Mouse (Mus musculus): ENCODE measurements around the gene Dhcr24.

The Dhcr24 gene

DNA sequence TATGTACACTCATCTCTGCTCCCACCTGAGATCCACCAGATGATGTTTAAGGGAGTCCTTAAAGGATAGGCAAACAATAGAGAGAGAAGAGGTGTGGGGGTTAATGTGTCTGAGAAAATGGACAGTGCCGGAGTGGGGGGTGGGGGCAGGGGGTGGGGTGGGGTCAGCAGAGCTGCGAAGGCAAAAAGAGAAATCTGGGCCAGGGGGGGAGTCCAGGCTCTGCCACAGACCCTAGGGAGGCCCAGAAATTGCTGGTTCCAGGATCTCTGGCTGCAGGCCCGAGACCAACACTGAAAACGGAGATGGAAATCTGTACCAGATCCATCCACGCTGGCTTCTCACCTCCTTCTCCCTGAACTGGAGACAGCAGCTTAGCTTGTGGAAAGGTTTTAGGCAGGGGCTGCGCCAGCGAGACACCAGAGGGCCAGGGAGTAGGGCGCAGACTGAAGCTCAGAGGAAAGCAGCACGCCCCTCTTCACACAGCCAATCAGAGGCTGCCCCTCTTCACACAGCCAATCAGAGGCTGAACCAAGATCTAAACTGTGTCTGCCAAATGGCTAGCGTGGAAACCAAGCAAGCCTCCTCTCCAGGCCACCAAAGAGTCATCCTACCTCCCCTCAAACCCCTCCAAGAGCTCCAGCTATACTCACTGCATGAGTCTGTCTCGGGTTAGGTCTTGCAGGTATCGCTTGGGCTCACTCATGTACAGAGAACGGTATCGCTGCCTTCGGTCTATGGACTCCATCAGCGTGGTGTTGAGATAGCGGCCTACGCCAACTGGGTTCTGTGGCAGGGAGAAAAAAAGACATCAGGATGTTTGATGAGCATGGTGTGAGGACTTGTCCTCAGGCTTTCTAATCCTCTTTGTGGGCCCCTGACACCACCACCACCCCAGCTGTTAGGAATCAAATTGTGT, 46.1 kb downstream of the Dhcr24 start:
- peak in 1 of 2 experiments; percentile 30 for DNase-seq

DNA sequence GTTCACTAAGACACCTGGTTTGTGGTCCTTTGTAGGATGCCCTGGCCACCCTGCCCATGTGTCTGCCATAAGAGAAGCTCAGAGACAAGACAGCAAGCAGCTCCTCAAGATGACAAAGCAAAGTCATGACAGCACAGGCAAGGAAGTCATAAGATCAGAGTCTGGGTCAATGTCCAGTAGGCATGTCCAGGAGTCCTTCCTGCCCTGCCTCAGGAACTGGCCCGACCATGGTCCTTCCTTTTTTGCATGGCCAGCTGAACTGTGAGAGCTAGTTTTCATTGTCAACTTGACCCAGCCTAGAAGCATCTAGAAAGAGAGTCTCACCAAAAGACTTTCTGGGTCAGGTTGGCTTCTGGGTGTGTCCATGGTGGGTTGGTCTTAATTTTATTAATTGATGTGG, 47.1 kb downstream of the Dhcr24 start:
- peak in 1 of 2 experiments; percentile 56 for DNase-seq

DNA sequence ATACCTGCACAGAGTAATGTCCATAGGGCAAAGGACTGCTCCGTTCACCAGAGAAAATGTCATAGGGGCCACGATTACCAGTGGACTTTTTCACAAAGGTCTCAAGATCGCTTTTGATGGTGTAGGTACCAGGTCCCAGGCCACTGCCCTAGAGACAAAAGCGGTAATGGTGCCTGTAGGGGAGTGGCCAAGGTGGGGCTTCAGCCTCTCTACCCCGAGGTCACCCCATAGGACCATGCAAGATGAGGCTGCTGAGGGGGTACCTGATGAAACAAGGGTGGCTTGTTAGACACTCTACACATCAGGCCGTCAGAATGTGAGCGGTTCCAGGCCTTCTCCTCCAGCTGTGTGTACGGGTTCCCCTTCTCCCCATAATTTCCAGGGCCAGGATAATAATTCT, 52.3 kb downstream of the Dhcr24 start:
- no peak for DNase-seq

DNA sequence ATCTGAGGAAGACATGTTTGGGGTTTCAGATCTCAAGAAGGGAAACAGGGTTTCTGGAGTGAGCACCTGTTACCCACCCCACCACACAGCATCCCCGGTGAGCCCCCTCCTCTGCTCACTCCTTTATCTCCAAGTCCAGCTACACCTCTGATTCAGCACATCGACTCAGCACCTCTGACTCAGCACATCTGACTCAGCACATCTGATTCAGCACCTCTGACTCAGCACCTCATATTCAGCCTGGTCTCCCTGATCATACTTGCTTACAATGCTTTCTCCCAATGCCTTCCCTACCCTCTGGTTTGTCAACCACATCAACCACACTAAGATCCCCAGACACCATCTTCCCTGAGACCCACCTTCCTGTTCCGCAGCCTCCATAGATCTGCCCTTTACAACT, 52.7 kb downstream of the Dhcr24 start:
- DNase-seq = peak in 1 of 2 experiments; percentile 38

DNA sequence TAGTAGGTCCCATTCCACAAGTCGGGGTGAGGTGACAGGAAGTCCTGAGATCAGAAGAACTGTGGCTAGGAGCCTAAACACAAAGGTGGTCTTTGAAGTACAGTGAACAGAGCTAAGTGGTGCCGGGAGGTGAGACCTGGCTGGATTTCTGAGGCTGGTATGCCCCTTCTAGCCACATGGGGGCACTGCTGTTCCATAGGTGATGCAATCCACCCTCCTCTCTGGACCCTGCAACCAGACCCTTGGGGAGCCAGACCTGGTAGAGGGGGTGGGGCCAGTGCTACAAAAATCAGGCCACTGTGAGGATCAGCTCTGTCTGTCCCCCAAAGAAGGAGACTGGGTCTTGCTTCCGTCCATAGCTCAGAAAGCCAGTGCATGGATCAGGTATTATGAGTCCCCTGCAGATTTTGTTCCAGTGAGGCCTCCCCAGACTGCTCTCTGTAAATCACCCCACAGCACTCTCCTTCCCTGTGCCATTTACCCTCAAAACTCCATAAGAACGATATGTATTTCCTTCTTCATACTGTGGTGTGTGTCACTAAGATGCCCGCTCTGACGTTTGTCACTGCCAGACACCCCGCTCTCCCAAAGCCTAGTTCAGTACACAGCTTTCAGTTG, 53.5 kb downstream of the Dhcr24 start:
- DNase-seq = peak; percentile 73

DNA sequence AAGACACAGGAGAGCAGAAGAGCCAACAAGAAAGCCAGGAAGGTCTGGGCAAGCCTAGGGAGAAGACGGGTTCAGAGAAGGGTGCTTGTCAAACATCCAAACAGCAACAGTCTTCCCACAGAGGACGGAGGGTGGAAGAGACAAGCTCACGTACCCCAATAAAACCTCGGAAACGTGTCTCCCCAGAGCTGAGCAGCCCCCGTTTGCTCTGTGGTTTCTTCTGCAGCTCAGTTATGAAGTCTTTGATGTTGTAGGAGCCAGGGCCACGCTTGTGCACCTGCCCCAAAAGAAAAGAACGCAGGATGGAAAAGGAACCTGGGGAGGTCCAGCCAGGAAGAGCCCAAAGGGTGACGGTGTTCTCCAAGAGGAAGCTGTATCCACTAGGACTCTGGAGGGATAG, 54.0 kb downstream of the Dhcr24 start:
- DNase-seq = no peak

DNA sequence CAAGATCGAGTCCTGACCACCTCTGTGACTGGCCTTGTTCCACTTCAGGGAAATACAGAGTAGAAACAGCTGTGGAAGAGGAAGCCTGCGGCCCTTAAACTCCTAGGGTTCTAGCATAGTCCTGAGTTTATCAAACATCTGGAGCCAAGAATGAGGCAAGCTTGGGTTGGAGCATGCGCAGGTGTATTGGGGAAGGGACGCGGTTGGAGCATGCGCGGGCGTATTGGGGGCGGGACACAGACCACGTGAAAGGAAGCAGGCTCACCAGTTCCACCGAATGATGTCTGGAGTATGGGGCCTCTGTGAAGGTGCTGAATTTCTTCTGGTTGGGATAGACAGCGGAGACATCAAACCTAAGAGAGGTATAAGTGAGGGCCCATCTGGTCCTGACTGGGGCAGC, 54.8 kb downstream of the Dhcr24 start:
- no peak for DNase-seq

DNA sequence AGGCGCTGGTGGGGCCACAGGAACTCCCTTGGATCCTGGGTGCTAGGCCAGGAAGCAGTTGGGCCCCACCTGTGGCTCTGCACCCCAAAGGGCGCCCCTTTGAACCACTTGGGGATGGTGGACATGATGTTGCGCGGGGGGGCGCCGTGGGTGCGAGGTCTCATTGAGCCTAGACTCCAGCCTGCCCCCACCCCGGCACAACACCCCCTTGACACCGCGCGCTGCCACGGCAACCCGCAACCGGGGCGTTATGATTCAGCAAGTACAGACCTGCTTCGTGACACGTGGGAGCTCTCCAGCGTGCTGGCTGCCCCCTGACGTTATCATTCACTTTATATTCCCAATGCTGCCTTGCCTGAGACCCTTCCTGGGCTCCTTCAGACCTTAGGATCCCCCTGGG, 56.2 kb downstream of the Dhcr24 start, which contains the start of gene Lexm:
Lexm (minus strand) TSS at position 186 of the 400 bp plus-strand sequence.
- no peak for DNase-seq

DNA sequence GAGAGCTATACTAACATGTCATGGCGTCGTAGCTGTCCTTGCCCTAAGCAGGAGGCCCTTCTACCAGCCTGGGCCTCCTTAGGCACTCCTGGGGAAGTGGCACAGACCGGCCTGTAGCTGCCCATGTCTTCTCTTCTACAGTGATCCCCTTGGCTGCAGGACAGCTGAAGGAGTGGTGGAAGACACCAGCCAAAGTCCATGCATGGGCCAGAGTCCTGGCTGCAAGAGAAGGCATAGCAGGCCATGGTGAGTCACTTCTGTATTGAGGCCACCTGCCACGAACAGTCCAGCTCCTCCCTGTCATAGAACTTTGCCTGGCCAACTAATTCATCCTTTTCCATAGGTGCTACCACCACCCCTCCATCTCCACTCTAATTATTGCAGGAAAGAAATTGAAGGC, 58.1 kb downstream of the Dhcr24 start:
- no peak for DNase-seq

DNA sequence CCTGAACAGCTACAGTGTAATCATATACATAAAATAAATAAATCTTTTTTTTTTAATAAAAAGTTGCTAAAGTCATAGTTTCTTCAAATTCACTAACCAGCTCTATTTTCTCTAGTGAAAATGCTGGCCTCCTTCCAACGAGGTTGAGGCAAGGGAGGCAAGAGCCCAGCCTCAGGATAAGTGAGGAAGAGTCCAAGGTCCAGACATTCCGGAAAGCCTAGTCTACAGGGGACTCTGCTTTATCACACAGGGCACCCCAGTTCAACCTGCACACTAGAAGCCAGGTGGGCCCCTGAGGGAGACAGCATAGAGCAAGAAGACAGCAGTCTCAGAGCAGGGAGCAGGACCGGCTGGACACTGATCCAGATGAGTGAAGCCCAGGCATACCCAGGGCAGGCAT, 60.6 kb downstream of the Dhcr24 start:
- DNase-seq = peak; percentile 71 to 74

DNA sequence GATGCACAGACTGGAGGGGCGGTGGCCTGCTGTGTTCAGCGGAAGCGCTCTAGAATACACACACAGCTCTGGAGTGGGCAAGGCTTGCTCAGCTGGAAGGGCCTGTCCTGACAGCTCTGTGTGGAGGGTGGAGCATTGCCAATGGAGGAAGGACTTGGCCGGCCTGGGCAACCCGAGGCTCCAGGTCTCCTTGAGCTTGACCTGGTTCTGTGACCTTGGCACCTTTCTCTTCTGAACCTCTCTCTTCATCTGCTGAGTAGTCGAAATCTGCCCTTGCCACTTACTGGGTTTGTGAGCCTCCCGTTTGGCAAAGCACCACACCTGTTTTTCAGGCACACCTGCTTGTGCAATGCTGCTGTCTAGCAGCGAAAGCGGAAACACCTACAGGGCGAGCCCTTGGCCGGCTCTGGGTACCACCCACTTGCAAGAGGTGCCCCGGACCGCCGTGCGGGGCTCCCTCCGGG, 61.2 kb downstream of the Dhcr24 start, which contains the start of gene Ttc22:
Ttc22 (plus strand) TSS at position 403 of the 464 bp plus-strand sequence.
- DNase-seq = peak; percentile 83 to 90

DNA sequence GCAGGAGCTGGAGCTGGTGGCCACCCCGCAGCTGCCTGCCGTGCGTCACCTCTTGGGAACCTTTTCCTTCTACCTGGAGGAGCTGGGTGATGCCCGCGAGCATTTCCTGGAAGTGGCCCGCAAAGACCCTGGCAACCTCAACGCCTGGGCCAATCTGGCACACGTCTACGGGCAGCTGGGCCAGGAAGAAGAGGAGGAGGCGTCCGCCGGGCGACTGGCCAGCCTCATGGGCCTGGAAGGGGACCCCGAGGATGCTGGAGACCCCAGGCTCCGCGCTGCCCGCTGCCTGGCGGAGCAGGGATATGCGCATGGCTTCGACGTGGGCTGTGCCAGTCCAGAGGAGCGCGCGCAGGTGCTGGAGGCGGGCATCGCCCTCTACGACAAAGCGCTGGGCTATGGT, 61.9 kb downstream of the Dhcr24 start:
- DNase-seq = no peak

DNA sequence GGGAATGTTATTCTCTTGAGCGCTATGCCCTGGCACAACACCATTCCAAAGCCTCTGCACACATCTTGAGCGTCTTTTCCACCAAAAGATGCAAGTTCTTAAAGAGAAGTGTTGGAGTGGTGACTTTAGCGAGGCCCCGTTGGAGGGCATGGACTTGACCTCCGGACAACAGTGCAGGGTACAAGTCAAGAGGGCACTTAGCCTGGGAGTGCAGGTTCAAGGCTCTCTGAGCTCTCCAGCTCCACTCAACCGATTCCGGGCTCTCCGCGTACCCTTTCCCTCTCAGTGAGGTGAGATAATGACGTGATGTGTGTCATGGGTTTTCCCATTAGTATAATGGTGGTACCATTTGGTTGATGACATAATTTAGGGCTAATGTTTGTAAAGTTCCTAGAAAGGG, 63.4 kb downstream of the Dhcr24 start:
- DNase-seq = no peak

DNA sequence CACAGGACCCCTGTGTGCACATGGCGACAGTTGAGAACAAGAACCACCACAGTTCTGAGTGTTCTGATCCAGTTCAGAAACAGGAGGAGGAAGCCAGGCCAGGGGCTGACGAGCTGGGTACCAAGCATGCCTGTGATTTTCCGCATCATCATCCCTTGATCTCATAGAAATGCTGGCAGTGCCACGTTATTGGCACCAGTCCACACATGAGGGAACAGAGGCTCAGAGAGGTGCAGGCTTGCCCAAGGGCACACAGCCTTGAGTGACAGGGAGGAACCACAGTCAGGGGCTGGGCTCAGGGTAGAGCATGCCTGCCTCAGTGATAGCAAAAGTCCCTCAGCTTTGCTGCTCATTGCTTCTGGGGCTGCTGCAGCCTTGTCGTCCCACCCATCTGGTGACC, 67.0 kb downstream of the Dhcr24 start:
- DNase-seq = peak in 1 of 2 experiments; percentile 43

DNA sequence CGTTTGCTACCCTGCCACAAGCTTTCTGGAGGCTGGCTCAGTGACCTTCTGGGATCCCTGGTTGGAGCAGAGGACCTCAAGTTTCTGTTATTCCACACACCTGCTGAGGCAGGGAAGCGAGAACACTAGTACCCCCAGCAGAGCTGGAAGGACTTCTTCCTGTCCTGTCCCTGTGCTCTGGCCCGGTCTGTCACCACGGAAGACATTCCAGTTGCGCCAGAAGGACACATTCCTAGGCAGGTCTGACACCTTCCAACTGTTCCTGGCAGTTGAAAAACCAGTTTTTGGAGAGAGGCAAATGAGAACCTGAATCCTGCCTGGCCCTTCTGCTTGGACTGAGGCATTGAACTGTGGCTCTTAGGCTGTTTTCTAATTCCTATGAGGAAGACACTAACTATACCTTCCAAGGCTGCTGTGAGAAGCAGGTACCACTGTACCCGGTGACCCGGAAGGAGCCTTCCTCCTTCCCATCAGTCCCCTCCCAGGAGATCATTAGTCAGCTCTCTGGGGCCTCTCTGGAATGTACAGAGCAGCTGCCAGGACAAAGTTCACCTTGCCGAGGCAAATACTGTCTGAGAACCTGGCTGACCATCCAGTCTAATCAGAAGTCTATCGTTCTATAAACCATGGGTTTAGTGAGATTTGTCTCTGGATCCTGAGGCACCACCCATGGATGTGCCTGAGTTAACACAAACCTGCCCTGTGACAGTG, 68.0 kb downstream of the Dhcr24 start:
- DNase-seq = peak; percentile 71 to 85

DNA sequence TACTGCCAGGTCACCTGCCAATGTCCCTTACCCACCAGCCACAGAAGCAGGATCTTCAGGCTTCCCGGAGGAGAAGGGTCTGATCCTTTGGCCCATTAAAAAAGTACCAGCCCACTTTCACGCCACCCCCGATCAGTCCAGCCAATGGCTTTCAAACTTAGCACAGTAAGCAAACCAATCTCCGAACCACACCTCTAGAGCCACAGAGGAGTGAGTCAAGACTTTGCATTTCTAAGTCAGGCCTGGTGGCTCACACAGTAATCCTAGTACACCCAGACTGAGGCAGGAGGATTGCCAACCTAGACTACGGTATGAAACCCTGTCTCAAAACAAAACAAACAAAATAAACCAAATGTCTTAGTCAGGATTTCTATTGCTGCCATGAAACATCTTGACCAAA, 68.5 kb downstream of the Dhcr24 start:
- DNase-seq = no peak

DNA sequence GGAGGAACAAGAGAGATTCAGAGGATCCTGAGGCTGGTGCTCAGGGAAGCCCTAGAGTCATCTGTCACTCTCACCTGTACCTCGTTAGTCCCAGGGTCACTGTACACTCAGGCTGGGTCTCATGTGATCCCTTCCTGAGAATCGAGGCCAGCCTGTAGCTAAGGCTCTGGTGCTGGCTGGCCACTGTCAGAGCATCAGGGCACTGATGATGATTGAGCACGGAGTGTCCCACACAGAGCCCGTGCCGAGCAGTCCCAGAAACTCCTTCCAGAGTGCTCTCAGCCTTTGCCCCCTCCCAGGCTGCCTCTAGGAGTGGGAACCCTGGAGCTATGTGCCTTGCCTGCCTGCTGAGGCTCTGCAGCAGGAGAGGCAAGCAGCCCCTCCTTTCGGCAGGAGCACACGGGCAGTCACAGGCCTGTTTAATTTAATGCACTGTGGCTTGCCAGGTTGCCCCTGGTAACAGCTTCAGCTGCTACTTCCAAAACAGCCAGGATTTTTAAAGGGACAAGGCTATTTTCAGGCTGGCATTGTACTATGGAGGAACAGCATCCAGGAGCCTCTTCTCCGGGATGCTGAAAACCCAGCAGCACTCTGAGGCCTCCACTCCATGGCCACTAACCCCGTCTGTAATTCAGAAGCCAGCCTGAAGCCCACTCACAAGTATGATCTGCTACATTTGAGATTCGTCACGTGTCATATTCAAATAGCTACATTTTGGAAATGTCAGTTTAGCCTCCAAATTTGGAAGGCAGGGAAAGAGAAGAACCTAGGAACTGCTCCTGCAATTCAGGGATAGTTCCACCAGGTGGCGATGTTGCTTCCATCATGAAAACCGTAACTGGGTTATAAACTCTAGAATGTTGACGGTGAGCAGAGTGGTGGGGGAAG, 69.7 kb downstream of the Dhcr24 start:
- DNase-seq = peak; percentile 72 to 84

DNA sequence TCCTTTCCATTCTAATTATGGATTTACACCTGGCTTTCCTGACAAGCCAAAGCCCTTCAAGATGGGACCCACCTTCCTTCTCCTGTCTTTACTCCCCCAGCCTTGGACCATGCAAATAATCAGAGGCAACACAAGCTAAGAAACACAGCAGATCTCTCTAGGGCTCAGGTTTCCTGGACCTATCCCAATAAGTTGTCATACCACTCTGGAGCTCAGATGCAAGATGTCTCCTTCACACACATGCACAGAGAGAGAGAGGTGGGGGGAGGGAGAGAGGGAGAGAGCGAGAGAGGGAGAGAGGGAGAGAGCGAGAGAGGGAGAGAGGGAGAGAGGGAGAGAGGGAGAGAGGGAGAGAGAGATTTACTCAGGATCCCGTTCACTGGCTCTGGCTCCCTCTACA, 71.5 kb downstream of the Dhcr24 start:
- no peak for DNase-seq

DNA sequence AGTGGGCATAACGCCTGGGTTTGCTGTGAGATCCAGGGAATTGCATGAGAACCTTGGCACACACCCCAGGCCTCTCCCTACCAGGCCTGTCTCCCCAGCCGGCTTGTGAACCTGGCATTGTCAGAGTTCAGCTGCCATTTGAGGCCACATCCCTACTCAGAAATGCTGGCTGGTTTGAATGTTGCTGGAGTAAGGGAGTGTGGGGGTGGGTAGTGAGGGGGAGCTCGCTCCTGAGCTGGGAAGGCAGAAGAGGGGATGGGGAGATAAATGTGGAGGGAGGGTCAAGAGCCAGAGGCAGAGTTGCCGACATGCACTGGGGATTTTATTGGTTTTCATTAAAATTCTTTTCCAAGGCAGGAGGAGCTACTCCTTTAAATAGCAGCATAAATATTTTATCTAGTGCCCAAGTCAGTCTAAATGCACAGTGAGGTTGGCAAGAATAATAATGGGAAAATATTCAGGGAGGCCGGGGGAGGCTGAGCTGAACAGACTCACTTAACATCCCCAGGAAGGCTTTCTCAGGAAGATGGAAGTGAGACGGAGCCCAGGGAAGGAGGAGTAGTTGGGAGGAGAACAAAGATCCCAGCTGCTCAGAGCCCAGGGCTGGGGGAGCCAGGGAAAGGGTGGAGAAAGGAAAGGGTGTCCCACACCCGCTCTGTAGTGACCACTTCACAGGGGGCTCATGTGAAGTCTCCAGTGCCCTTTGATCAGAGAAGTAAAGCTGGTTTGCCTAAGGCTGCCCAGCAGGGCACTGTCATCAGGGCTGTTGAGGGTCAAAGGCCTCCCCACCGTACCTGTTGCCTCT, 72.6 kb downstream of the Dhcr24 start:
- no peak for DNase-seq

DNA sequence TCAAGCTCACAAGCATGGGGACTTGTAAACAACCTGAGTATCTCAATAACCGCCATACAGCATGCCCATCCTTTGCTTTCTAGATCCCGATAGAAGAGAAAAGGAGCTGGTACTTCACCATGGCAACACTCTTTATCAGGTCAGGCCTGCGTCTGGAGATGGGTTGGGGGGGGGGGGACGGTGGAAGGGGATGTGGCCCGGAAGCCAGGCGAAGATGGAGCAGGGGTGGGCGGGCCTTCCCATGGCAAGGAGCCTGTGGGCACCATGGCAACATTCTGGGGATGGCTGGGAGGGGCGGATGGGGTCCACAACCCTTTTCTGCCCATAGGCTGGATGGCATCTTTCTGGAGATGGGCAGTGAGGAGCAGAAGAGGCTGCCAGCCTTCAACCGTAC, 73.2 kb downstream of the Dhcr24 start:
- no peak for DNase-seq
